Mouse (Mus musculus) liver, postnatal 0 days (tissue): ENCODE measurements around the gene Amh. TPM values are rescaled to one million over a fixed set of nuclear protein-coding genes. Genes with fewer than 3 reads are reported as not detected.
A peak's percentile ranks its signal among the peaks of the same experiment; 100 is the strongest.

ENCODE experiments used
- ATAC-seq: fragments of 200-750 bp; cut with Nextera tagmentation; 2 replicates; pipeline ENCODE4 v1.8.0; 2017; ENCODE audit warnings: mild to moderate bottlenecking, moderate library complexity
- DNase-seq: peaks from one replicate; pipeline ENCODE4 v3.0.0-alpha.2; 2016
- H3K27ac ChIP-seq: fragments of 300-500 bp; sonication (generic); 2 replicates; pipeline ENCODE4 v1.5.1; 2014; ENCODE audit warnings: antibody characterized with exemption, moderate library complexity, mild to moderate bottlenecking, low read depth
- H3K27me3 ChIP-seq: fragments of 300-500 bp; sonication (generic); 2 replicates; pipeline ENCODE4 v1.6.1; 2014; ENCODE audit warnings: low read length, control low read depth, mixed read lengths; ENCODE audit not compliant: insufficient read depth
- H3K36me3 ChIP-seq: fragments of 300-500 bp; sonication (generic); replicated peaks from 2 replicates; pipeline ENCODE4 v1.6.1; 2014; ENCODE audit warnings: mild to moderate bottlenecking, control low read depth, low read length, moderate library complexity, mixed read lengths; ENCODE audit not compliant: insufficient read depth
- H3K4me1 ChIP-seq: fragments of 300-500 bp; sonication (generic); 2 replicates; pipeline ENCODE4 v1.6.1; 2014; ENCODE audit warnings: antibody characterized with exemption, mild to moderate bottlenecking, control low read depth; ENCODE audit not compliant: insufficient read depth
- H3K4me2 ChIP-seq: fragments of 300-500 bp; sonication (generic); 2 replicates; pipeline ENCODE4 v1.6.1; 2014; ENCODE audit warnings: low read depth, mild to moderate bottlenecking, low read length, moderate library complexity, mixed read lengths
- H3K4me3 ChIP-seq: fragments of 300-500 bp; sonication (generic); 2 replicates; pipeline ENCODE4 v1.5.1; 2014; ENCODE audit warnings: low read depth, low read length
- H3K9ac ChIP-seq: fragments of 300-500 bp; sonication (generic); replicated peaks from 2 replicates; pipeline ENCODE4 v1.6.1; 2014; ENCODE audit warnings: mild to moderate bottlenecking, moderate library complexity
- H3K9me3 ChIP-seq: fragments of 300-500 bp; sonication (generic); 2 replicates; pipeline ENCODE4 v1.6.1; 2016; ENCODE audit warnings: mild to moderate bottlenecking, control low read depth, low read length, mixed read lengths
- CTCF ChIP-seq: sonication (generic); IDR thresholded peaks from 2 replicates; pipeline ENCODE4 v1.5.1; 2016; ENCODE audit warnings: antibody characterized with exemption, low read depth
- EP300 ChIP-seq: IDR thresholded peaks from 2 replicates; pipeline ENCODE4 v1.6.1; 2016; ENCODE audit warnings: antibody characterized with exemption, low read depth, mild to moderate bottlenecking
- WGBS: fragments of 180-500 bp; shearing (Covaris S2); extraction: QIAGEN DNeasy Blood & Tissue Kit; methylation state at CpG from one replicate; pipeline ENCODE4 v1.1.7; 2014; ENCODE audit not compliant: insufficient replicate concordance; 5-methylcytosine and 5-hydroxymethylcytosine counted together
- polyA plus RNA-seq: library from polyadenylated mRNA; unstranded; fragments of >200 nt; fragmentation: Nextera tagmentation; extraction: Ambion mirVana; gene quantifications from 2 replicates; pipeline ENCODE4 v1.2.1, GENCODE M21; 2015

Gene Amh
- polyA plus RNA-seq, 1 experiment from 2014 or later: 0.06 TPM

GRCm38 (mm10) chr10:80794750-80795149, 10.3 kb upstream of the Amh start:
- TF ChIP-seq CTCF: no peak
- no peak for TF ChIP-seq EP300
- no peaks in the 10 kb centered on the region for H3K27me3 ChIP-seq
- no peak overlapping the region for H3K9ac ChIP-seq
- WGBS: 90% methylated on average over 8 of the region's 8 CpGs
- no peak overlapping the region for H3K4me2 ChIP-seq
- H3K27ac ChIP-seq: no peak overlapping the region
- no peak overlapping the region for H3K4me3 ChIP-seq
- H3K4me1 ChIP-seq: peaks cover 15% of the 10 kb centered on the region
- no peaks in the 10 kb centered on the region for H3K9me3 ChIP-seq
- H3K36me3 ChIP-seq: peaks cover 60% of the 10 kb centered on the region
- DNase-seq: no peak
- ATAC-seq: no peak

- peaks cover 53% of the 10 kb centered on the region for H3K36me3 ChIP-seq
- H3K4me3 ChIP-seq: peak overlapping the region; percentile 86; the same call in 1 of the 2 replicates
- ATAC-seq (no peak), DNase-seq (no peak)
- 85% methylated on average over 9 of the region's 9 CpGs for WGBS
- TF ChIP-seq EP300: no peak
- TF ChIP-seq CTCF: no peak
- H3K27me3 ChIP-seq: no peaks in the 10 kb centered on the region
- peak overlapping the region; percentile 93 for H3K4me2 ChIP-seq
- no peak overlapping the region for H3K27ac ChIP-seq
- peak overlapping the region; percentile 91; the same call in 1 of the 2 replicates for H3K9ac ChIP-seq
- H3K4me1 ChIP-seq: peaks cover 22% of the 10 kb centered on the region
- no peaks in the 10 kb centered on the region for H3K9me3 ChIP-seq
These were observed 8.7 kb upstream of the Amh start for GRCm38 (mm10) chr10:80796307-80796848.

GRCm38 (mm10) chr10:80797186-80798149, 7.6 kb upstream of the Amh start:
- Histone ChIP-seq H3K4me1 (peaks cover 22% of the 10 kb centered on the region), H3K4me2 (peak overlapping the region; percentile 93), H3K4me3 (peak overlapping the region; percentile 86), H3K9ac (peak overlapping the region; percentile 91), H3K27ac (peak overlapping the region; percentile 96), H3K27me3 (no peaks in the 10 kb centered on the region), H3K9me3 (no peaks in the 10 kb centered on the region), H3K36me3 (peaks cover 56% of the 10 kb centered on the region)
- DNase-seq (peak; percentile 50), ATAC-seq (peak; percentile 66)
- TF ChIP-seq CTCF (no peak), EP300 (no peak)
- 3% methylated on average over 40 of the region's 59 CpGs for WGBS

- Histone ChIP-seq H3K9me3 (no peaks in the 10 kb centered on the region), H3K9ac (peak within 1 kb of the TSS; percentile 91), H3K4me1 (peaks cover 22% of the 10 kb centered on the region), H3K4me3 (peak within 1 kb of the TSS; percentile 86), H3K27ac (peak within 1 kb of the TSS; percentile 96), H3K36me3 (peaks cover 58% of the 10 kb centered on the region), H3K27me3 (no peaks in the 10 kb centered on the region), H3K4me2 (peak within 1 kb of the TSS; percentile 93)
- ATAC-seq (peak; percentile 93), DNase-seq (peak; percentile 96)
- WGBS: under 1% methylated on average over 98 of the region's 104 CpGs
- TF ChIP-seq EP300 (peak; percentile 26; the same call in 1 of the 2 replicates), CTCF (peak; percentile 18; the same call in 1 of the 2 replicates)
These were observed 6.7 kb upstream of the Amh start, which contains the start of the genes Sf3a2 and Plekhj1 for GRCm38 (mm10) chr10:80798150-80799006. TSS of gene Sf3a2 (plus strand) at chr10:80798198. TSS of gene Plekhj1 (minus strand) at chr10:80798626.

GRCm38 (mm10) chr10:80799070-80799566, 5.9 kb upstream of the Amh start:
- ATAC-seq: no peak
- H3K9ac ChIP-seq: peak overlapping the region; percentile 91
- no peaks in the 10 kb centered on the region for H3K27me3 ChIP-seq
- DNase-seq: no peak
- TF ChIP-seq CTCF (no peak), EP300 (no peak)
- WGBS: 2% methylated on average over 18 of the region's 18 CpGs
- H3K4me1 ChIP-seq: peaks cover 22% of the 10 kb centered on the region
- peak overlapping the region; percentile 93 for H3K4me2 ChIP-seq
- H3K9me3 ChIP-seq: no peaks in the 10 kb centered on the region
- peak overlapping the region; percentile 86 for H3K4me3 ChIP-seq
- H3K27ac ChIP-seq: peak overlapping the region; percentile 96
- peaks cover 59% of the 10 kb centered on the region for H3K36me3 ChIP-seq
